Mouse (Mus musculus) liver, embryonic 14.5 days (tissue): Measurements from ENCODE around the gene Ar. TPM values are rescaled to one million over a fixed set of nuclear protein-coding genes. Genes with fewer than 3 reads are reported as not detected.
A peak's percentile ranks its signal among the peaks of the same experiment; 100 is the strongest.

ENCODE experiments used
- ATAC-seq: fragments of 200-750 bp; cut with Nextera tagmentation; 2 replicates; pipeline ENCODE4 v1.8.0; 2017; ENCODE audit warnings: moderate number of reproducible peaks, mild to moderate bottlenecking, moderate library complexity; ENCODE audit not compliant: insufficient read depth
- DNase-seq, 3 experiments: peaks; one replicate each; pipeline ENCODE4 v3.0.0-alpha.2; 2012 to 2013; ENCODE audit warnings: low read depth in 3 of 3, low spot score in 3 of 3
- H3K27ac ChIP-seq: fragments of 300-500 bp; sonication (generic); 2 replicates; pipeline ENCODE4 v1.5.1; 2014; ENCODE audit warnings: moderate library complexity, mild to moderate bottlenecking, control low read depth, inconsistent platforms
- H3K27me3 ChIP-seq: fragments of 300-500 bp; sonication (generic); 2 replicates; pipeline ENCODE4 v1.6.1; 2014; ENCODE audit warnings: mild to moderate bottlenecking, low read length, moderate library complexity; ENCODE audit not compliant: control insufficient read depth, insufficient read depth
- H3K36me3 ChIP-seq: fragments of 300-500 bp; sonication (generic); replicated peaks from 2 replicates; pipeline ENCODE4 v1.6.1; 2014; ENCODE audit warnings: low read depth; ENCODE audit not compliant: control insufficient read depth, insufficient read depth
- H3K4me1 ChIP-seq, 2 experiments: fragments of 200-500 bp in 1 of 2; fragments of 300-500 bp in 1 of 2; sonication (generic) in 1 of 2; replicated peaks; 2 replicates each; pipeline ENCODE4 v1.6.1; 2012 to 2014; ENCODE audit warnings: antibody characterized with exemption in 1 of 2, inconsistent platforms in 1 of 2, low read length in 1 of 2; ENCODE audit not compliant: control insufficient read depth in 2 of 2, insufficient read depth in 2 of 2
- H3K4me2 ChIP-seq: fragments of 300-500 bp; sonication (generic); 2 replicates; pipeline ENCODE4 v1.6.1; 2014; ENCODE audit warnings: low read depth, mild to moderate bottlenecking, control low read depth, moderate library complexity
- H3K4me3 ChIP-seq, 2 experiments: fragments of 200-500 bp in 1 of 2; fragments of 300-500 bp in 1 of 2; sonication (generic) in 1 of 2; 2 replicates each; pipeline ENCODE4 v1.5.1; 2012 to 2014; ENCODE audit warnings: low read depth in 2 of 2, low read length in 2 of 2, mild to moderate bottlenecking in 2 of 2, control low read depth in 1 of 2, inconsistent platforms in 1 of 2, moderate library complexity in 1 of 2; ENCODE audit not compliant: insufficient read depth in 1 of 2
- H3K9ac ChIP-seq: fragments of 300-500 bp; sonication (generic); replicated peaks from 2 replicates; pipeline ENCODE4 v1.6.1; 2014; ENCODE audit warnings: mild to moderate bottlenecking, control low read depth, moderate library complexity
- H3K9me3 ChIP-seq: fragments of 300-500 bp; sonication (generic); 2 replicates; pipeline ENCODE4 v1.6.1; 2016; ENCODE audit warnings: low read length, mixed read lengths; ENCODE audit not compliant: control insufficient read depth
- CTCF ChIP-seq: IDR thresholded peaks from 2 replicates; pipeline ENCODE4 v1.5.1; 2016; ENCODE audit warnings: antibody characterized with exemption, low read depth, control low read depth
- EP300 ChIP-seq: IDR thresholded peaks from 2 replicates; pipeline ENCODE4 v1.6.1; 2016; ENCODE audit warnings: antibody characterized with exemption, low read depth
- WGBS: fragments of 180-500 bp; shearing (Covaris S2); extraction: QIAGEN DNeasy Blood & Tissue Kit; methylation state at CpG from one replicate; pipeline ENCODE4 v1.1.7; 2014; ENCODE audit not compliant: insufficient replicate concordance; 5-methylcytosine and 5-hydroxymethylcytosine counted together
- polyA plus RNA-seq, 2 experiments: library from polyadenylated mRNA; depleted of rRNA in 1 of 2; stranded (reverse) in 1 of 2; unstranded in 1 of 2; fragments of >200 nt; fragmentation: Nextera tagmentation in 1 of 2; extraction: Ambion mirVana in 1 of 2; gene quantifications; 2 replicates each; pipeline versions ENCODE4 v1.2.1 to v1.2.3; 2012 to 2014

The Ar gene
- not detected in 2 replicates for polyA plus RNA-seq (2012; rRNA removed)
- not detected in 2 replicates for polyA plus RNA-seq (2014; fragmentation: Nextera tagmentation; extraction: Ambion mirVana)

DNA sequence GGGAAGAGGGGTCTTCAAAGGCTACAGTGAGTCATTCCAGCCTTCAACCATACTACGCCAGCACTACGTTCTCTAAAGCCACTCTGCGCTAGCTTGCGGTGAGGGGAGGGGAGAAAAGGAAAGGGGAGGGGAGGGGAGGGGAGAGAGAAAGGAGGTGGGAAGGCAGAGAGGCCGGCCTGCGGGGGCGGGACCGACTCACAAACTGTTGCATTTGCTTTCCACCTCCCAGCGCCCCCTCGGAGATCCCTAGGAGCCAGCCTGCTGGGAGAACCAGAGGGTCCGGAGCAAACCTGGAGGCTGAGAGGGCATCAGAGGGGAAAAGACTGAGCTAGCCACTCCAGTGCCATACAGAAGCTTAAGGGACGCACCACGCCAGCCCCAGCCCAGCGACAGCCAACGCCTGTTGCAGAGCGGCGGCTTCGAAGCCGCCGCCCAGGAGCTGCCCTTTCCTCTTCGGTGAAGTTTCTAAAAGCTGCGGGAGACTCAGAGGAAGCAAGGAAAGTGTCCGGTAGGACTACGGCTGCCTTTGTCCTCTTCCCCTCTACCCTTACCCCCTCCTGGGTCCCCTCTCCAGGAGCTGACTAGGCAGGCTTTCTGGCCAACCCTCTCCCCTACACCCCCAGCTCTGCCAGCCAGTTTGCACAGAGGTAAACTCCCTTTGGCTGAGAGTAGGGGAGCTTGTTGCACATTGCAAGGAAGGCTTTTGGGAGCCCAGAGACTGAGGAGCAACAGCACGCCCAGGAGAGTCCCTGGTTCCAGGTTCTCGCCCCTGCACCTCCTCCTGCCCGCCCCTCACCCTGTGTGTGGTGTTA is at the start of gene Ar:
Ar (plus strand) TSS at position 239 of the 812 bp plus-strand sequence.
- TF ChIP-seq CTCF (no peak), EP300 (no peak)
- H3K9me3 ChIP-seq, result no peaks in the 10 kb centered on the region
- WGBS, result 16% methylated on average over 24 of the region's 27 CpGs
- H3K9ac ChIP-seq, result no peak within 1 kb of the TSS
- H3K36me3 ChIP-seq, result no peaks in the 10 kb centered on the region
- H3K27me3 ChIP-seq, result peaks cover 22% of the 10 kb centered on the region
- DNase-seq, result no peak
- peak within 1 kb of the TSS; percentile 6; the same call in 1 of the 2 replicates for H3K4me2 ChIP-seq
- no peak for ATAC-seq
- no peaks in the 10 kb centered on the region for H3K4me1 ChIP-seq
- no peak within 1 kb of the TSS for H3K4me3 ChIP-seq
- no peak within 1 kb of the TSS for H3K27ac ChIP-seq

DNA sequence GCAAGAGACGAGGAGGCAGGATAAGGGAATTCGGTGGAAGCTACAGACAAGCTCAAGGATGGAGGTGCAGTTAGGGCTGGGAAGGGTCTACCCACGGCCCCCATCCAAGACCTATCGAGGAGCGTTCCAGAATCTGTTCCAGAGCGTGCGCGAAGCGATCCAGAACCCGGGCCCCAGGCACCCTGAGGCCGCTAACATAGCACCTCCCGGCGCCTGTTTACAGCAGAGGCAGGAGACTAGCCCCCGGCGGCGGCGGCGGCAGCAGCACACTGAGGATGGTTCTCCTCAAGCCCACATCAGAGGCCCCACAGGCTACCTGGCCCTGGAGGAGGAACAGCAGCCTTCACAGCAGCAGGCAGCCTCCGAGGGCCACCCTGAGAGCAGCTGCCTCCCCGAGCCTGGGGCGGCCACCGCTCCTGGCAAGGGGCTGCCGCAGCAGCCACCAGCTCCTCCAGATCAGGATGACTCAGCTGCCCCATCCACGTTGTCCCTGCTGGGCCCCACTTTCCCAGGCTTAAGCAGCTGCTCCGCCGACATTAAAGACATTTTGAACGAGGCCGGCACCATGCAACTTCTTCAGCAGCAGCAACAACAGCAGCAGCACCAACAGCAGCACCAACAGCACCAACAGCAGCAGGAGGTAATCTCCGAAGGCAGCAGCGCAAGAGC is 1.3 kb downstream of the Ar start:
- ATAC-seq, result no peak
- H3K4me1 ChIP-seq, result no peaks in the 10 kb centered on the region
- DNase-seq, result no peak
- H3K9me3 ChIP-seq, result no peaks in the 10 kb centered on the region
- no peak overlapping the region for H3K4me2 ChIP-seq
- H3K27me3 ChIP-seq, result peaks cover 22% of the 10 kb centered on the region
- TF ChIP-seq CTCF (no peak), EP300 (no peak)
- no peak overlapping the region for H3K9ac ChIP-seq
- 17% methylated on average over 19 of the region's 30 CpGs for WGBS
- no peak overlapping the region for H3K4me3 ChIP-seq
- no peaks in the 10 kb centered on the region for H3K36me3 ChIP-seq
- no peak overlapping the region for H3K27ac ChIP-seq

DNA sequence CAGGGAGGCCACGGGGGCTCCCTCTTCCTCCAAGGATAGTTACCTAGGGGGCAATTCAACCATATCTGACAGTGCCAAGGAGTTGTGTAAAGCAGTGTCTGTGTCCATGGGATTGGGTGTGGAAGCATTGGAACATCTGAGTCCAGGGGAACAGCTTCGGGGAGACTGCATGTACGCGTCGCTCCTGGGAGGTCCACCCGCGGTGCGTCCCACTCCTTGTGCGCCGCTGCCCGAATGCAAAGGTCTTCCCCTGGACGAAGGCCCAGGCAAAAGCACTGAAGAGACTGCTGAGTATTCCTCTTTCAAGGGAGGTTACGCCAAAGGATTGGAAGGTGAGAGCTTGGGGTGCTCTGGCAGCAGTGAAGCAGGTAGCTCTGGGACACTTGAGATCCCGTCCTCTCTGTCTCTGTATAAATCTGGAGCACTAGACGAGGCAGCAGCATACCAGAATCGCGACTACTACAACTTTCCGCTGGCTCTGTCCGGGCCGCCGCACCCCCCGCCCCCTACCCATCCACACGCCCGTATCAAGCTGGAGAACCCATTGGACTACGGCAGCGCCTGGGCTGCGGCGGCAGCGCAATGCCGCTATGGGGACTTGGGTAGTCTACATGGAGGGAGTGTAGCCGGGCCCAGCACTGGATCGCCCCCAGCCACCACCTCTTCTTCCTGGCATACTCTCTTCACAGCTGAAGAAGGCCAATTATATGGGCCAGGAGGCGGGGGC is 2.0 kb downstream of the Ar start:
- WGBS, result 25% methylated on average over 33 of the region's 33 CpGs

DNA sequence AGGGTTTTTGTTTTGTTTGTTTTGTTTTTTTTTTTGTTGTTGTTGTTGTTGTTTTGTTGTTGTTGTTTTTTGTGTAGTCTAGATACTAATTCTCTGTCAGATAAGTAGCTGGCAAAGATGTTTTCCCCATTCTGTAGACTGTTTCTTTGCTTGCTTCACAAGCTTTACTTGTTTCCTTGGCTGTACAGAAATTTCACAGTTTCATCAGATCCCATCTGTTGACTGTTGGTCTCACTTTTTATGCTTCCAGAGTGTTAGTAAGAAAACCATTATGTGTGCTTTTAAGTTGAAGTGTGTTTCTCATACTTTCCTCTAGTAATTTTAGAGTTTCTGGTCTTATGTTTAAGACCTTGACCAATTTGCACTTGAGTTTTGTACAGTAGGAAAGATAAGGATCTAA is 41.2 kb downstream of the Ar start:
- H3K27ac ChIP-seq, result no peak overlapping the region
- H3K4me1 ChIP-seq, result no peaks in the 10 kb centered on the region
- no peak overlapping the region for H3K4me3 ChIP-seq
- H3K27me3 ChIP-seq, result no peaks in the 10 kb centered on the region
- no peak overlapping the region for H3K9ac ChIP-seq
- H3K4me2 ChIP-seq, result no peak overlapping the region
- TF ChIP-seq EP300, result no peak
- TF ChIP-seq CTCF, result no peak
- ATAC-seq (no peak), DNase-seq (no peak)
- no peaks in the 10 kb centered on the region for H3K9me3 ChIP-seq
- H3K36me3 ChIP-seq, result no peaks in the 10 kb centered on the region

More for the DNA sequence above, 2.0 kb downstream of the Ar start:
- ATAC-seq (no peak), DNase-seq (no peak)
- no peak overlapping the region for H3K27ac ChIP-seq
- no peak overlapping the region for H3K4me3 ChIP-seq
- no peaks in the 10 kb centered on the region for H3K36me3 ChIP-seq
- no peak for TF ChIP-seq EP300
- H3K9me3 ChIP-seq, result no peaks in the 10 kb centered on the region
- no peak overlapping the region for H3K4me2 ChIP-seq
- no peak overlapping the region for H3K9ac ChIP-seq
- peaks cover 22% of the 10 kb centered on the region for H3K27me3 ChIP-seq
- H3K4me1 ChIP-seq, result no peaks in the 10 kb centered on the region

DNA sequence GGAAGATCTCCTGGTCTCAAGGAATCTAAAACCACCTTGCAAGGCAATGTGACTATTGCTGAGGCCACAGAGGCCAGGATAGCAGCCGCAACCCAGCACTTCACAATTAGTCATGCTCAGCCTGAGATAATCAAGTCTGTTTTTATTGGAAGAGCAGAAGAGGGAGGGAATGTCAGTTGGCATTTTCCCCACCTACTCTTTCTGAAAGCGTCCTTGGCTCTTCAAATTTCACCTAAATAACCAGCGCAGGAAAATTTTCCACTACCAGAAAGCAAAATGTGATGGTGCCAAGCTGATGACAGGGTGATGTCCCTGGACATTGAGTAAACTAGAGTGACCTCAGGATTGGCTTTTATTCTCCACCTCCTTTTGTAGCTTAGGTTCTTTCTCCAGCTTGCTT is 57.2 kb downstream of the Ar start:
- no peak for TF ChIP-seq EP300
- no peak for TF ChIP-seq CTCF
- Histone ChIP-seq H3K27me3 (no peaks in the 10 kb centered on the region), H3K4me1 (no peaks in the 10 kb centered on the region), H3K4me2 (no peak overlapping the region), H3K9me3 (no peaks in the 10 kb centered on the region), H3K4me3 (no peak overlapping the region), H3K9ac (no peak overlapping the region), H3K27ac (no peak overlapping the region), H3K36me3 (no peaks in the 10 kb centered on the region)
- DNase-seq (no peak), ATAC-seq (no peak)
- 61% methylated on average over 3 of the region's 3 CpGs for WGBS
